Mouse (Mus musculus): ENCODE measurements around the gene Apba2.

The Apba2 gene

GRCm38 (mm10) chr7:64501536-64502270 is at the start of gene Apba2:
Gene Apba2, plus strand, starts transcription at chr7:64501706.
- DNase-seq (ENCODE audit: low read depth), result no peak

- DNase-seq (ENCODE audit: low read depth), result no peak
Measured at GRCm38 (mm10) chr7:64451861-64452382, 49.6 kb upstream of the Apba2 start.

- no peak for DNase-seq (ENCODE audit: low read depth)
Measured at GRCm38 (mm10) chr7:64452471-64453222, 48.9 kb upstream of the Apba2 start.

GRCm38 (mm10) chr7:64456176-64456575 is 45.3 kb upstream of the Apba2 start:
- no peak for DNase-seq (ENCODE audit: low read depth)

- DNase-seq (ENCODE audit: low read depth), result no peak
Measured at GRCm38 (mm10) chr7:64456676-64457075, 44.8 kb upstream of the Apba2 start.

GRCm38 (mm10) chr7:64457811-64458210 is 43.7 kb upstream of the Apba2 start:
- no peak for DNase-seq (ENCODE audit: low read depth)

- no peak for DNase-seq (ENCODE audit: low read depth)
Measured at GRCm38 (mm10) chr7:64497438-64497837, 4.1 kb upstream of the Apba2 start.

- no peak for DNase-seq (ENCODE audit: low read depth)
Measured at GRCm38 (mm10) chr7:64502271-64503180, 1.0 kb downstream of the Apba2 start.

GRCm38 (mm10) chr7:64503641-64504040 is 2.1 kb downstream of the Apba2 start:
- no peak for DNase-seq (ENCODE audit: low read depth)

GRCm38 (mm10) chr7:64504691-64505231 is 3.3 kb downstream of the Apba2 start:
- no peak for DNase-seq (ENCODE audit: low read depth)

- no peak for DNase-seq (ENCODE audit: low read depth)
Measured at GRCm38 (mm10) chr7:64505571-64505970, 4.1 kb downstream of the Apba2 start.

- DNase-seq (ENCODE audit: low read depth), result no peak
Measured at GRCm38 (mm10) chr7:64508826-64509225, 7.3 kb downstream of the Apba2 start.

GRCm38 (mm10) chr7:64509911-64510310 is 8.4 kb downstream of the Apba2 start:
- no peak for DNase-seq (ENCODE audit: low read depth)

- DNase-seq (ENCODE audit: low read depth), result no peak
Measured at GRCm38 (mm10) chr7:64510526-64511210, 9.2 kb downstream of the Apba2 start.

- DNase-seq (ENCODE audit: low read depth), result no peak
Measured at GRCm38 (mm10) chr7:64513621-64514020, 12.1 kb downstream of the Apba2 start.

GRCm38 (mm10) chr7:64515280-64515679 is 13.8 kb downstream of the Apba2 start:
- DNase-seq (ENCODE audit: low read depth), result no peak

- no peak for DNase-seq (ENCODE audit: low read depth)
Measured at GRCm38 (mm10) chr7:64515891-64516290, 14.4 kb downstream of the Apba2 start.

- DNase-seq (ENCODE audit: low read depth), result no peak
Measured at GRCm38 (mm10) chr7:64519091-64519490, 17.6 kb downstream of the Apba2 start.

GRCm38 (mm10) chr7:64519521-64519920 is 18.0 kb downstream of the Apba2 start:
- no peak for DNase-seq (ENCODE audit: low read depth)

- no peak for DNase-seq (ENCODE audit: low read depth)
Measured at GRCm38 (mm10) chr7:64521695-64522408, 20.3 kb downstream of the Apba2 start.

- DNase-seq (ENCODE audit: low read depth), result no peak
Measured at GRCm38 (mm10) chr7:64522409-64522730, 20.9 kb downstream of the Apba2 start.
